7 mouse cellular contexts compared by ENCODE assay signal in the genomic region with DNA sequence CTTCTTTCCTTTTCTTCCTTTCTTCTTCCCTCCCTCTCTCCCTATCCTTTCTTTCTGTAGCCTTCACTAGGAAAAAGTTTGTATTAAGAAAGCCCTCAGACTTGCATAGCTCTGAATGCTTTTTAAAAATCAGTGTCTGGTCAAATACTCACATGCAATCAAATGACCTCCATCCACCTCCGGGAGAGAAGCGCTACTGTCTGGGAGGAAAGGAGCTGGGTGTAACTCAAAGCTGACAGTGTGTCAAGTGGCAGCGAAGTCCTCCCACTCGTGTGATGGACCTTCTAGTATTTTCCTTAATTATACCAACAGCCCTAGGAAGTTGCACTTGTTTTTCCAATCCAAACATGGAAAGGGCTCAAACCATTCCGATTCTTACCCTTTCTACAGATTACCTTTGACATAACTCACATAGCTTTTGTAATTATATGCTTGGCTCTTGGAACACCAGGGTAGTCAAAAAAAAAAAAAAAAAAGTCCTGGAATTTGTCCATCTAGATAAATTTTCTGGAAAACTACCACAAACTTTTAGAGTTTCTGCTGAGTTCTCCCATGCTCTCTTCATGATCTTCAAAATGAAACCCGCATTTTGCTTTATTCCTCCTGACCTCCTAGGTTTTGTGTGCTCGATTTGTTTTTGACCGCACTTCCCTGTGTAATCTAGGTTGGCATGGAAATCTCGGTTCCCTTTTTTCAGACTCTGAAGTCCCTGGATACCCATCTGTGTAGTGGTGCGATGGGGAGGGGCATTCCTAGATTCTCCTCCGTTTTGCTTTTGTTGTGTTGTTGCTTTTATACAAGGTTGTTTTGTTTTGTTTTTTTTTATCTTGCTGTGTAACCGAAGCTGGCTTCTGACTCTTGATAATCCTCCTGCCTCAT. TPM values are rescaled to one million over a fixed set of nuclear protein-coding genes. Genes with fewer than 3 reads are reported as not detected.
A peak's percentile ranks its signal among the peaks of the same experiment; 100 is the strongest.
DNase-seq lines count a peak whose midpoint lies in the region; ATAC-seq and TF ChIP-seq lines count a peak whose summit lies in the region.

TSS of gene St3gal6 (minus strand) at position 272 of the 879 bp plus-strand sequence.

- TF ChIP-seq CTCF in C2C12 (IDR thresholded peaks at IDR 0.05; ENCODE audit: control insufficient read depth, insufficient read depth, insufficient read length) (no peak), ES-Bruce4 (IDR thresholded peaks at IDR 0.05; ENCODE audit: low read depth, low read length) (no peak)

- H3K27ac ChIP-seq in ES-Bruce4 (ENCODE audit: insufficient read depth, low read length): no peak within 1 kb of the TSS
- 0 out of 2 replicates have a peak within 1 kb of the TSS, but pooled peaks have one; percentile 0 for H3K27ac ChIP-seq in forebrain, embryonic 12.5 days
- peak within 1 kb of the TSS; percentile 92 for H3K27ac ChIP-seq in liver, embryonic 12.5 days

- no peak for TF ChIP-seq EP300 in ES-Bruce4 (IDR thresholded peaks at IDR 0.05; ENCODE audit: insufficient read depth, low read depth, low read length)

- no peak for DNase-seq in heart, postnatal 4 days
- DNase-seq in embryo, embryonic 11 days: no peak
- DNase-seq in spleen, postnatal 14 days (ENCODE audit: low spot score in 2 of 2): no peak

- peak within 1 kb of the TSS; percentile 22 for H3ac ChIP-seq in C2C12 (ENCODE audit: control insufficient read depth, insufficient read length, low read depth)

- H3K27me3 ChIP-seq in C2C12 (ENCODE audit: control insufficient read depth, insufficient read depth, insufficient read length): no peaks in the 10 kb centered on the region
- H3K27me3 ChIP-seq in ES-Bruce4 (ENCODE audit: control insufficient read depth, insufficient read depth, low read length, poor library complexity, severe bottlenecking): peaks cover 2% of the 10 kb centered on the region
- H3K27me3 ChIP-seq in forebrain, embryonic 12.5 days: no peaks in the 10 kb centered on the region
- H3K27me3 ChIP-seq in liver, embryonic 12.5 days (replicated peaks): no peaks in the 10 kb centered on the region

- 91% methylated on average over 12 of the region's 12 CpGs for WGBS in forebrain, embryonic 12.5 days
- 72% methylated on average over 12 of the region's 12 CpGs for WGBS in liver, embryonic 12.5 days (ENCODE audit: insufficient replicate concordance)

- H3K79me3 ChIP-seq in C2C12 (ENCODE audit: low read depth): no peaks in the 10 kb centered on the region

- peak within 1 kb of the TSS; percentile 71 for H3K4me2 ChIP-seq in forebrain, embryonic 12.5 days
- peak within 1 kb of the TSS; percentile 92 for H3K4me2 ChIP-seq in liver, embryonic 12.5 days

- H3K4me3 ChIP-seq in C2C12 (ENCODE audit: insufficient read depth, poor library complexity, severe bottlenecking) (peak within 1 kb of the TSS; percentile 23), ES-Bruce4 (ENCODE audit: low read depth, low read length) (peak within 1 kb of the TSS; percentile 77)
- H3K4me3 ChIP-seq in forebrain, embryonic 12.5 days (replicated peaks): peak within 1 kb of the TSS; percentile 75
- peak within 1 kb of the TSS; percentile 81 for H3K4me3 ChIP-seq in liver, embryonic 12.5 days

- no peak for ATAC-seq in forebrain, embryonic 12.5 days (ENCODE audit: low FRiP score)
- no peak for ATAC-seq in liver, embryonic 12.5 days

- no peaks in the 10 kb centered on the region for H3K9me3 ChIP-seq in ES-Bruce4 (replicated peaks; ENCODE audit: control insufficient read depth, insufficient read depth, low read length, poor library complexity, severe bottlenecking)
- H3K9me3 ChIP-seq in forebrain, embryonic 12.5 days: no peaks in the 10 kb centered on the region; the same call in 1 of the 2 replicates
- H3K9me3 ChIP-seq in liver, embryonic 12.5 days (replicated peaks): no peaks in the 10 kb centered on the region

- TF ChIP-seq POLR2A in ES-Bruce4 (IDR thresholded peaks at IDR 0.05; ENCODE audit: insufficient read depth, low read length): no peak

- peak within 1 kb of the TSS; percentile 60 for H3K9ac ChIP-seq in ES-Bruce4 (ENCODE audit: low read depth, poor library complexity, severe bottlenecking)
- peak within 1 kb of the TSS; percentile 61 for H3K9ac ChIP-seq in forebrain, embryonic 12.5 days
- H3K9ac ChIP-seq in liver, embryonic 12.5 days: peak within 1 kb of the TSS; percentile 92

- no peaks in the 10 kb centered on the region for H3K79me2 ChIP-seq in C2C12 (ENCODE audit: control insufficient read depth, insufficient read depth)

- no peaks in the 10 kb centered on the region for H3K4me1 ChIP-seq in ES-Bruce4 (ENCODE audit: control insufficient read depth, insufficient read depth, low read length)
- no peaks in the 10 kb centered on the region; the same call in 1 of the 2 replicates for H3K4me1 ChIP-seq in forebrain, embryonic 12.5 days
- H3K4me1 ChIP-seq in liver, embryonic 12.5 days: peaks cover 70% of the 10 kb centered on the region

- H3K36me3 ChIP-seq in C2C12 (ENCODE audit: control insufficient read depth, insufficient read depth) (no peaks in the 10 kb centered on the region), ES-Bruce4 (ENCODE audit: control insufficient read depth, insufficient read depth, low read length, poor library complexity, severe bottlenecking) (no peaks in the 10 kb centered on the region)
- H3K36me3 ChIP-seq in forebrain, embryonic 12.5 days (replicated peaks): no peaks in the 10 kb centered on the region
- no peaks in the 10 kb centered on the region for H3K36me3 ChIP-seq in liver, embryonic 12.5 days

TF ChIP-seq in C2C12, 6 proteins besides CTCF, POLR2A, EP300 and RAD21:
- no peak for TF ChIP-seq MYOG (IDR thresholded peaks at IDR 0.05; ENCODE audit: control insufficient read depth, extremely low read depth, insufficient read length)
- TF ChIP-seq FOSL1 (IDR thresholded peaks at IDR 0.05; ENCODE audit: insufficient read depth, low read length, poor library complexity, severe bottlenecking): no peak
- no peak for TF ChIP-seq MAX (IDR thresholded peaks at IDR 0.05)

RNA-seq across cellular contexts. Expression of gene St3gal6, which starts in this region (rescaled TPM):
- polyA plus RNA-seq in C2C12 (2012; fragmentation: generic; extraction: Trizol) (0.34 TPM), ES-Bruce4 (2011; ENCODE audit: insufficient read depth, insufficient read length, low read depth, missing spikeins) (3.7 and 5.2 TPM in 2 replicates)
- polyA plus RNA-seq in forebrain, embryonic 12.5 days (2016; fragmentation: Nextera tagmentation; extraction: Ambion mirVana): 4.9 and 9.0 TPM in 2 replicates
- 10 to 100 TPM; 23.4 to 29.1 TPM for total RNA-seq in heart, postnatal 4 days (2021)
- polyA plus RNA-seq in liver, embryonic 12.5 days (2016; fragmentation: Nextera tagmentation; extraction: Ambion mirVana): 60.1 TPM in 2 replicates

Comparison
In these comparisons a context has a peak if more than half of its experiments do, and no peak if none do; other contexts are left out.
1. H3K4me3 ChIP-seq: peak in every context shown above with its lines; median percentile 81 in liver, embryonic 12.5 days; 77 in ES-Bruce4; 75 in forebrain, embryonic 12.5 days; 23 in C2C12.